Mouse (Mus musculus): ENCODE data around the gene Shb. TPM values are rescaled to one million over a fixed set of nuclear protein-coding genes. Genes with fewer than 3 reads are reported as not detected.

Gene Shb
- polyA plus RNA-seq, 1 experiment from 2014 or later, result 11.1 TPM

DNA sequence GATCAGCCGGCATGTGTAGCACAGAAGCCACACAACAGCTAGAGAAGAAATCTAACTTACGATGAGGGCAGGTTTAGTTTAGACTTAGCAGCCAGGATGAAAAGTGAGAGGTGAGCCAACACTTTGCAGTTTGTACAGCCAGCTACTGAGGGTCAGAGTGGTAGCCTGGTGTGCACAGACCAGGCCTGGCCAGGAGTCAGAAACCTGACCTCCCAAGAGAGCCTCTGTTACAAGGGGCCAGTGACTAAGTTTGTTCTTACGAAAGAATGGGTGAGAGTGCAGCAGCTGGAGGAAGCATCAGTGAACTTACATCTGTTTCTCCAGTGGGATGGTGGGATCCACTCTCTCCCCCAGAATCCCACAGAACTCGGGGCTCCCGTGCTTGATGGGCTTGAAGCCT, 85.1 kb downstream of the Shb start:
- Histone ChIP-seq H3K9ac (ENCODE audit: low read depth, low read length) (0 out of 2 replicates have a peak overlapping the region, but pooled peaks have one; percentile 5), H3K4me1 (ENCODE audit: control insufficient read depth, insufficient read depth, low read length) (peaks cover 58% of the 10 kb centered on the region), H3K4me2 (no peak overlapping the region), H3K4me3 (ENCODE audit: low read depth, low read length) (no peak overlapping the region), H3K27me3 (ENCODE audit: control insufficient read depth, insufficient read depth, low read length) (peaks cover 2% of the 10 kb centered on the region; the same call in 1 of the 2 replicates), H3K27ac (ENCODE audit: low read depth, low read length) (no peak overlapping the region; the same call in 1 of the 2 replicates), H3K36me3 (ENCODE audit: control insufficient read depth, insufficient read depth, low read length) (no peaks in the 10 kb centered on the region; the same call in 1 of the 2 replicates), H3K9me3 (replicated peaks; ENCODE audit: control insufficient read depth, low read length) (no peaks in the 10 kb centered on the region)
- ATAC-seq (replicated peaks; ENCODE audit: insufficient number of reproducible peaks, low FRiP score, low TSS enrichment), result no peak
- 88% methylated on average over 5 of the region's 5 CpGs for WGBS (ENCODE audit: insufficient replicate concordance)

DNA sequence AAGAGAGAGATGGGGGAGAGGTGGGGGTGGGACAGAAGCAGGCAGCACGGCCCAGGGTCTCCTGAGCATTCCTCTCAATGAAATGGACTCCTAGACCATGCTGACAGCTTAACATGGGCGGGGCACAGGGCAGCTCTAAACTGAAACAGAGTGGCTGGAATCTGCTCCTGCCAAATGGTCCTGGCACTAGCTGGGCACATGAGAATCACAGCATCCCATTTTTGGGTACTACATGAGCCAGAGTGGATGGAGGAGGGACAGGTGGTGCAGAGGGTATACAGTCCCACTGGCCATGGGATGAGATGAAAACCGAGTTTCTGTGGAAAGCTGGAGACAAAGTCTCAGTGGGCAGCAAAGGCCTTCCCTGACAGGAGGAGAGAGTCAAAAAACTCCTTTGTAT, 87.0 kb downstream of the Shb start:
- peaks cover 3% of the 10 kb centered on the region; the same call in 1 of the 2 replicates for H3K27me3 ChIP-seq (ENCODE audit: control insufficient read depth, insufficient read depth, low read length)
- peak overlapping the region; percentile 72 for H3K27ac ChIP-seq (ENCODE audit: low read depth, low read length)
- no peak overlapping the region; the same call in 1 of the 2 replicates for H3K4me3 ChIP-seq (ENCODE audit: low read depth, low read length)
- ATAC-seq (replicated peaks; ENCODE audit: insufficient number of reproducible peaks, low FRiP score, low TSS enrichment), result no peak; the same call in 1 of the 2 replicates
- WGBS (ENCODE audit: insufficient replicate concordance), result 40% methylated on average over 3 of the region's 3 CpGs
- H3K36me3 ChIP-seq (ENCODE audit: control insufficient read depth, insufficient read depth, low read length), result peaks cover 3% of the 10 kb centered on the region; the same call in 1 of the 2 replicates
- no peaks in the 10 kb centered on the region for H3K9me3 ChIP-seq (replicated peaks; ENCODE audit: control insufficient read depth, low read length)
- H3K4me2 ChIP-seq, result no peak overlapping the region
- H3K4me1 ChIP-seq (ENCODE audit: control insufficient read depth, insufficient read depth, low read length), result peaks cover 66% of the 10 kb centered on the region
- no peak overlapping the region for H3K9ac ChIP-seq (ENCODE audit: low read depth, low read length)

- peak; percentile 75 for ATAC-seq (replicated peaks; ENCODE audit: insufficient number of reproducible peaks, low FRiP score, low TSS enrichment)
- H3K4me1 ChIP-seq (ENCODE audit: control insufficient read depth, insufficient read depth, low read length), result peaks cover 70% of the 10 kb centered on the region
- 0 out of 2 replicates have a peak overlapping the region, but pooled peaks have one; percentile 1 for H3K4me2 ChIP-seq
- 28% methylated on average over 4 of the region's 4 CpGs for WGBS (ENCODE audit: insufficient replicate concordance)
- no peaks in the 10 kb centered on the region for H3K9me3 ChIP-seq (replicated peaks; ENCODE audit: control insufficient read depth, low read length)
- H3K27me3 ChIP-seq (ENCODE audit: control insufficient read depth, insufficient read depth, low read length), result peaks cover 3% of the 10 kb centered on the region; the same call in 1 of the 2 replicates
- peaks cover 4% of the 10 kb centered on the region; the same call in 1 of the 2 replicates for H3K36me3 ChIP-seq (ENCODE audit: control insufficient read depth, insufficient read depth, low read length)
- no peak overlapping the region for H3K4me3 ChIP-seq (ENCODE audit: low read depth, low read length)
- no peak overlapping the region for H3K9ac ChIP-seq (ENCODE audit: low read depth, low read length)
- peak overlapping the region; percentile 72 for H3K27ac ChIP-seq (ENCODE audit: low read depth, low read length)
Measured at GRCm38 (mm10) chr4:45444813-45445212, 87.5 kb downstream of the Shb start.

DNA sequence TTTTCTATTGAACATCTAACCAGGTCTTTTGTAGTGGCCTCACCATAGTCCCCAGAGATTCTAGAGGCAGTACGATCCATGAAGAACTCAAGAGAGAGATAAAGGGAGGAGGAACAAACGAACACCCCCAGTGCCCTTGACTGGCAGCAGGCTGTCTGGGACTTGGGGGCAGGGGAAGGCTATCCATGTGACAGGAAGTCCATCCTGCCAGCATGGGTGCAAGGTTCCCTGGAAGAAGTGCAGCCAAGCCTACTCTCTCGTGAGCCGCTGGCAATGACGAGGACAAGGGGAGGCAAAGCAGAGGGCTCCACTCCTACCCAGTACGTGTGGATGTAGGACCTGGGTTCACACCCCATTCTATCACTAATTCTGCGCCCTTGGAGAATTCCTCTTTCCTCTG, 88.6 kb downstream of the Shb start:
- Histone ChIP-seq H3K9me3 (replicated peaks; ENCODE audit: control insufficient read depth, low read length) (no peaks in the 10 kb centered on the region), H3K36me3 (ENCODE audit: control insufficient read depth, insufficient read depth, low read length) (peaks cover 4% of the 10 kb centered on the region; the same call in 1 of the 2 replicates), H3K27ac (ENCODE audit: low read depth, low read length) (no peak overlapping the region), H3K27me3 (ENCODE audit: control insufficient read depth, insufficient read depth, low read length) (peaks cover 3% of the 10 kb centered on the region; the same call in 1 of the 2 replicates), H3K4me2 (no peak overlapping the region), H3K9ac (ENCODE audit: low read depth, low read length) (no peak overlapping the region), H3K4me1 (ENCODE audit: control insufficient read depth, insufficient read depth, low read length) (peaks cover 78% of the 10 kb centered on the region), H3K4me3 (ENCODE audit: low read depth, low read length) (no peak overlapping the region)
- 65% methylated on average over 7 of the region's 7 CpGs for WGBS (ENCODE audit: insufficient replicate concordance)
- no peak for ATAC-seq (replicated peaks; ENCODE audit: insufficient number of reproducible peaks, low FRiP score, low TSS enrichment)

GRCm38 (mm10) chr4:45442237-45442636, 90.0 kb downstream of the Shb start:
- H3K9me3 ChIP-seq (replicated peaks; ENCODE audit: control insufficient read depth, low read length), result no peaks in the 10 kb centered on the region
- 59% methylated on average over 3 of the region's 3 CpGs for WGBS (ENCODE audit: insufficient replicate concordance)
- H3K9ac ChIP-seq (ENCODE audit: low read depth, low read length), result no peak overlapping the region
- no peak overlapping the region for H3K27ac ChIP-seq (ENCODE audit: low read depth, low read length)
- peaks cover 3% of the 10 kb centered on the region; the same call in 1 of the 2 replicates for H3K27me3 ChIP-seq (ENCODE audit: control insufficient read depth, insufficient read depth, low read length)
- no peak for ATAC-seq (replicated peaks; ENCODE audit: insufficient number of reproducible peaks, low FRiP score, low TSS enrichment)
- H3K36me3 ChIP-seq (ENCODE audit: control insufficient read depth, insufficient read depth, low read length), result peaks cover 4% of the 10 kb centered on the region; the same call in 1 of the 2 replicates
- no peak overlapping the region for H3K4me3 ChIP-seq (ENCODE audit: low read depth, low read length)
- H3K4me1 ChIP-seq (ENCODE audit: control insufficient read depth, insufficient read depth, low read length), result peaks cover 76% of the 10 kb centered on the region
- H3K4me2 ChIP-seq, result no peak overlapping the region

DNA sequence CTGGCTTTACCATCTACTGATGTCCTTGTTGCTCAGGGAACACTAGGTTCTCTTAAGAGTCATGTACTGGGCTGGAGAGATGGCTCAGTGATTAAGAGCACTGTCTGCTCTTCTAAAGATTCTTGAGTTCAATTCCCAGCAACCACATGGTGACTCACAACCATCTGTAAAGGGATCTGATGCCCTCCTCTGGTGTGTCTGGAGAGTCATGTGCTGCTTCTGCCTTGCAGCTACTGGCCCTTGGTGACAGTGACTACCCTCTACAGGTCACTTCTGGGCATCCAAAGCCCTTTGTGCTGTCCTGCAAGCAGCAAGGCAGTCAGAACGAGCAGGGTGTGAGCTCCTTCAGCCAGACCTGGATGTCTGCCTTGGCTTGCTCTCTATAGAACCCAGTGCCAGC, 90.5 kb downstream of the Shb start:
- Histone ChIP-seq H3K27me3 (ENCODE audit: control insufficient read depth, insufficient read depth, low read length) (peaks cover 3% of the 10 kb centered on the region; the same call in 1 of the 2 replicates), H3K27ac (ENCODE audit: low read depth, low read length) (no peak overlapping the region), H3K4me1 (ENCODE audit: control insufficient read depth, insufficient read depth, low read length) (peaks cover 76% of the 10 kb centered on the region), H3K4me3 (ENCODE audit: low read depth, low read length) (no peak overlapping the region), H3K4me2 (no peak overlapping the region), H3K36me3 (ENCODE audit: control insufficient read depth, insufficient read depth, low read length) (peaks cover 4% of the 10 kb centered on the region; the same call in 1 of the 2 replicates), H3K9ac (ENCODE audit: low read depth, low read length) (no peak overlapping the region), H3K9me3 (replicated peaks; ENCODE audit: control insufficient read depth, low read length) (no peaks in the 10 kb centered on the region)
- WGBS (ENCODE audit: insufficient replicate concordance), result 58% methylated on average over 1 of the region's 1 CpGs
- ATAC-seq (replicated peaks; ENCODE audit: insufficient number of reproducible peaks, low FRiP score, low TSS enrichment), result no peak

DNA sequence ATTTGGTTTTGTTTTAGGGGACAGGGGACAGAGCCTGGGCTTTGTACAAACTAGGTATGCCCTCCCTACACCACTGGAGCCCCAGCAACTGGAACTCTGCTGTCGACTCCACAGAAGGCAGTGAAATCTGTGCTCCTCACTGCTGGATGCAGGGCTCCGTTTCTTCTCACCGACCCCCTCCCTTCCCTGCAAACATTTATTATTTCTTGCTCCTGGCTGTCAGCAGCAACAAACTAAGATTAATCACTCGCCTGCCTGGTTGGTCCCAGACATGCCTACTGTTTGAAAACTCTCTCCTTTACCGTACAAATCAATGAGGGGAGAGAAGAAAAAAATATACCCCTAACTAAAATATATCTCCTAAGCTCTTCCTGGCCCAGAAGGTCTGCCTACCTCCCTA, 93.0 kb downstream of the Shb start:
- peaks cover 69% of the 10 kb centered on the region for H3K4me1 ChIP-seq (ENCODE audit: control insufficient read depth, insufficient read depth, low read length)
- no peak overlapping the region for H3K4me3 ChIP-seq (ENCODE audit: low read depth, low read length)
- peaks cover 3% of the 10 kb centered on the region; the same call in 1 of the 2 replicates for H3K27me3 ChIP-seq (ENCODE audit: control insufficient read depth, insufficient read depth, low read length)
- H3K4me2 ChIP-seq, result no peak overlapping the region
- no peak overlapping the region for H3K9ac ChIP-seq (ENCODE audit: low read depth, low read length)
- WGBS (ENCODE audit: insufficient replicate concordance), result 41% methylated on average over 5 of the region's 5 CpGs
- no peak overlapping the region for H3K27ac ChIP-seq (ENCODE audit: low read depth, low read length)
- H3K9me3 ChIP-seq (replicated peaks; ENCODE audit: control insufficient read depth, low read length), result no peaks in the 10 kb centered on the region
- peaks cover 4% of the 10 kb centered on the region; the same call in 1 of the 2 replicates for H3K36me3 ChIP-seq (ENCODE audit: control insufficient read depth, insufficient read depth, low read length)
- ATAC-seq (replicated peaks; ENCODE audit: insufficient number of reproducible peaks, low FRiP score, low TSS enrichment), result no peak

GRCm38 (mm10) chr4:45437010-45437409, 95.3 kb downstream of the Shb start:
- WGBS (ENCODE audit: insufficient replicate concordance), result 64% methylated on average over 3 of the region's 3 CpGs
- Histone ChIP-seq H3K9ac (ENCODE audit: low read depth, low read length) (peak overlapping the region; percentile 8; the same call in 1 of the 2 replicates), H3K27me3 (ENCODE audit: control insufficient read depth, insufficient read depth, low read length) (peaks cover 2% of the 10 kb centered on the region; the same call in 1 of the 2 replicates), H3K27ac (ENCODE audit: low read depth, low read length) (0 out of 2 replicates have a peak overlapping the region, but pooled peaks have one; percentile 8), H3K9me3 (replicated peaks; ENCODE audit: control insufficient read depth, low read length) (no peaks in the 10 kb centered on the region), H3K4me3 (ENCODE audit: low read depth, low read length) (no peak overlapping the region), H3K4me1 (ENCODE audit: control insufficient read depth, insufficient read depth, low read length) (peaks cover 46% of the 10 kb centered on the region), H3K4me2 (no peak overlapping the region), H3K36me3 (ENCODE audit: control insufficient read depth, insufficient read depth, low read length) (peaks cover 4% of the 10 kb centered on the region; the same call in 1 of the 2 replicates)
- no peak for ATAC-seq (replicated peaks; ENCODE audit: insufficient number of reproducible peaks, low FRiP score, low TSS enrichment)
